Mouse (Mus musculus) adrenal gland, adult 8-10 months (tissue): ENCODE results near the gene Kank2. TPM values are rescaled to one million over a fixed set of nuclear protein-coding genes. Genes with fewer than 3 reads are reported as not detected.
"Not testable (repeated sequence)": the region's sequence is repeated elsewhere in the genome, so short reads cannot be mapped to it uniquely, and the experiment has no call there.

Experiments used
- DNase-seq: peaks from one replicate; pipeline ENCODE4 v3.0.0; 2022
- total RNA-seq, 4 experiments: library from RNA; stranded (reverse); gene quantifications; 2 replicates each; pipeline ENCODE4 v1.2.4; 2022

The Kank2 gene
- total RNA-seq, 4 experiments from 2014 or later = 35.0 to 58.9 (median 47.5) TPM

- no peak for DNase-seq
These were observed 19.6 kb upstream of the Kank2 start for GRCm38 (mm10) chr9:21818125-21818524.

GRCm38 (mm10) chr9:21816716-21817305 is 18.3 kb upstream of the Kank2 start:
- no peak for DNase-seq

- no peak for DNase-seq
These were observed 12.6 kb upstream of the Kank2 start for GRCm38 (mm10) chr9:21811170-21811569.

- DNase-seq = no peak
These were observed 10.0 kb upstream of the Kank2 start for GRCm38 (mm10) chr9:21808561-21808960.

- no peak for DNase-seq
These were observed 8.4 kb upstream of the Kank2 start for GRCm38 (mm10) chr9:21806976-21807375.

- no peak for DNase-seq
These were observed 7.8 kb upstream of the Kank2 start for GRCm38 (mm10) chr9:21806363-21806762.

- DNase-seq = peak; percentile 85
These were observed 5.6 kb upstream of the Kank2 start for GRCm38 (mm10) chr9:21803986-21804644.

GRCm38 (mm10) chr9:21801591-21801990 is 3.0 kb upstream of the Kank2 start:
- DNase-seq = no peak

GRCm38 (mm10) chr9:21801121-21801520 is 2.6 kb upstream of the Kank2 start:
- no peak for DNase-seq

- DNase-seq = no peak
These were observed 436 bp upstream of the Kank2 start for GRCm38 (mm10) chr9:21799010-21799350.

- DNase-seq = peak; percentile 54
These were observed 611 bp downstream of the Kank2 start for GRCm38 (mm10) chr9:21797921-21798344.

- no peak for DNase-seq
These were observed 1.6 kb downstream of the Kank2 start for GRCm38 (mm10) chr9:21796919-21797318.

GRCm38 (mm10) chr9:21796259-21796658 is 2.3 kb downstream of the Kank2 start:
- DNase-seq = no peak

GRCm38 (mm10) chr9:21795579-21795978 is 3.0 kb downstream of the Kank2 start:
- DNase-seq = no peak

- DNase-seq = no peak
These were observed 3.6 kb downstream of the Kank2 start for GRCm38 (mm10) chr9:21794925-21795324.

- no peak for DNase-seq
These were observed 4.2 kb downstream of the Kank2 start for GRCm38 (mm10) chr9:21794344-21794834.

- DNase-seq = not testable (repeated sequence)
These were observed 5.0 kb downstream of the Kank2 start for GRCm38 (mm10) chr9:21793507-21793906.

GRCm38 (mm10) chr9:21792644-21793043 is 5.9 kb downstream of the Kank2 start:
- peak; percentile 42 for DNase-seq

- DNase-seq = peak; percentile 64
These were observed 6.7 kb downstream of the Kank2 start for GRCm38 (mm10) chr9:21791861-21792260.

GRCm38 (mm10) chr9:21788234-21788633 is 10.3 kb downstream of the Kank2 start:
- no peak for DNase-seq

- DNase-seq = no peak
These were observed 10.9 kb downstream of the Kank2 start for GRCm38 (mm10) chr9:21787654-21788053.

GRCm38 (mm10) chr9:21786906-21787305 is 11.6 kb downstream of the Kank2 start:
- no peak for DNase-seq

GRCm38 (mm10) chr9:21786309-21786708 is 12.2 kb downstream of the Kank2 start:
- not testable (repeated sequence) for DNase-seq
